Mouse (Mus musculus) B cell, adult 2 months (primary cell): ENCODE measurements around the gene Popdc3.
"Not testable (repeated sequence)": the region's sequence is repeated elsewhere in the genome, so short reads cannot be mapped to it uniquely, and the experiment has no call there.

ENCODE experiments used
- DNase-seq, 2 experiments: peaks; one replicate each; pipeline ENCODE4 v3.0.0; 2022

Popdc3 gene

GRCm38 (mm10) chr10:45318922-45319321, 141.0 kb downstream of the Popdc3 start:
- DNase-seq = no peak

GRCm38 (mm10) chr10:45320296-45320695, 142.4 kb downstream of the Popdc3 start:
- no peak for DNase-seq

- no peak for DNase-seq
Observed at GRCm38 (mm10) chr10:45324159-45324558, 146.3 kb downstream of the Popdc3 start.

- no peak for DNase-seq
Observed at GRCm38 (mm10) chr10:45328196-45329000, 150.5 kb downstream of the Popdc3 start.

- DNase-seq = no peak
Observed at GRCm38 (mm10) chr10:45334925-45335324, 157.0 kb downstream of the Popdc3 start.

GRCm38 (mm10) chr10:45335434-45336422, 157.8 kb downstream of the Popdc3 start, which contains the start of gene Bves:
TSS of gene Bves (plus strand) at chr10:45335772.
- DNase-seq = no peak

GRCm38 (mm10) chr10:45339106-45339505, 161.2 kb downstream of the Popdc3 start:
- DNase-seq = no peak

GRCm38 (mm10) chr10:45344381-45344780, 166.5 kb downstream of the Popdc3 start:
- DNase-seq = no peak

- DNase-seq = no peak
Observed at GRCm38 (mm10) chr10:45345217-45345616, 167.3 kb downstream of the Popdc3 start.

- not testable (repeated sequence) for DNase-seq
Observed at GRCm38 (mm10) chr10:45348143-45348542, 170.2 kb downstream of the Popdc3 start.

GRCm38 (mm10) chr10:45356091-45356490, 178.2 kb downstream of the Popdc3 start:
- no peak for DNase-seq

GRCm38 (mm10) chr10:45363396-45363795, 185.5 kb downstream of the Popdc3 start:
- no peak for DNase-seq

- DNase-seq = no peak
Observed at GRCm38 (mm10) chr10:45366987-45367705, 189.2 kb downstream of the Popdc3 start.
